Mouse (Mus musculus) gastrocnemius, postnatal 4 days (tissue): ENCODE data around the gene Aprt. TPM values are rescaled to one million over a fixed set of nuclear protein-coding genes. Genes with fewer than 3 reads are reported as not detected.

ENCODE experiments used
- DNase-seq, 2 experiments: peaks; one replicate each; pipeline ENCODE4 v3.0.0; 2021 to 2022; ENCODE audit warnings: low spot score in 2 of 2, mixed read lengths in 2 of 2
- total RNA-seq, 2 experiments: library from RNA; stranded (reverse); gene quantifications; 2 replicates each; pipeline ENCODE4 v1.2.3; 2021

The Aprt gene
- total RNA-seq, 2 experiments from 2014 or later = 37.0 to 40.0 TPM

- no peak for DNase-seq
Measured at GRCm38 (mm10) chr8:122564363-122565352, 12.1 kb downstream of the Aprt start.

GRCm38 (mm10) chr8:122561199-122561598 is 15.5 kb downstream of the Aprt start:
- no peak for DNase-seq

GRCm38 (mm10) chr8:122558671-122559349 is 17.9 kb downstream of the Aprt start:
- DNase-seq = no peak

GRCm38 (mm10) chr8:122557248-122558038 is 19.3 kb downstream of the Aprt start:
- DNase-seq = no peak

GRCm38 (mm10) chr8:122556030-122557009 is 20.4 kb downstream of the Aprt start:
- DNase-seq = peak in 1 of 2 experiments; percentile 53

- DNase-seq = no peak
Measured at GRCm38 (mm10) chr8:122554786-122555185, 21.9 kb downstream of the Aprt start.

GRCm38 (mm10) chr8:122551265-122552051 is 25.3 kb downstream of the Aprt start, which contains the start of gene Piezo1:
Gene Piezo1, minus strand, starts transcription at chr8:122551329.
- DNase-seq = peak; percentile 84 to 92

GRCm38 (mm10) chr8:122550995-122551264 is 25.8 kb downstream of the Aprt start:
- peak in 1 of 2 experiments; percentile 50 for DNase-seq

GRCm38 (mm10) chr8:122550234-122550994 is 26.3 kb downstream of the Aprt start:
- peak; percentile 68 to 70 for DNase-seq

- no peak for DNase-seq
Measured at GRCm38 (mm10) chr8:122548891-122549439, 27.7 kb downstream of the Aprt start.

- DNase-seq = no peak
Measured at GRCm38 (mm10) chr8:122548331-122548730, 28.4 kb downstream of the Aprt start.

GRCm38 (mm10) chr8:122547815-122548214 is 28.9 kb downstream of the Aprt start:
- DNase-seq = no peak

- DNase-seq = peak in 1 of 2 experiments; percentile 47
Measured at GRCm38 (mm10) chr8:122546811-122547453, 29.8 kb downstream of the Aprt start.

GRCm38 (mm10) chr8:122546066-122546755 is 30.5 kb downstream of the Aprt start:
- no peak for DNase-seq

- DNase-seq = no peak
Measured at GRCm38 (mm10) chr8:122544138-122544537, 32.6 kb downstream of the Aprt start.

GRCm38 (mm10) chr8:122538310-122539076 is 38.2 kb downstream of the Aprt start:
- DNase-seq = no peak
